Mouse (Mus musculus) embryonic fibroblast, embryonic 13.5 days (primary cell): ENCODE data around the gene Olfr510.

Source experiments
- CTCF ChIP-seq: IDR thresholded peaks from 2 replicates; pipeline ENCODE4 v1.5.1; 2011; ENCODE audit warnings: mild to moderate bottlenecking, control low read depth, low read length, moderate library complexity, borderline replicate concordance; ENCODE audit not compliant: insufficient read depth
- POLR2A ChIP-seq: IDR thresholded peaks from 2 replicates; pipeline ENCODE4 v1.6.1; 2011; ENCODE audit warnings: low read depth, mild to moderate bottlenecking, control low read depth, low read length, moderate library complexity

DNA sequence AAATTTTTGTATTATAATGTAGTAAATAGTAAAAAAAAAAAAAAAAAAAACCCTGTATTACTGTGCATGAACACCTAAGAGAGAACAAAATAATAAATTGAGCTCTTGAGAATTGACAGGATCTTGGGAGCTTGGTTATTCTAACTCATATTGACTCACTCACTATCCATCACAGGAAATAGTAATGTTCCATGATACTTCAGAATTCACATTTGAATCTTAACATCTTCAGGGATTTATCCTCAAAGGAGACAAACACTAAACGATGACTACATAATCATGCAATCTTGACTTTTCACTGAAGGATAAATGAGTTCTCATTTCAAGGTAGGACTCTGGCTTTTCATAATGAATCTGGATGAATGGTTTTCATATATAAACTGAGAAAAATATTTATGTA, at the start of gene Olfr510:
- no peak for TF ChIP-seq POLR2A
- no peak for TF ChIP-seq CTCF
